Mouse (Mus musculus): ENCODE measurements around the gene Lipn. TPM values are rescaled to one million over a fixed set of nuclear protein-coding genes. Genes with fewer than 3 reads are reported as not detected.

Gene Lipn
- total and polyA plus RNA-seq, 2 experiments from 2014 or later, result not detected

- peak; percentile 3 for DNase-seq (ENCODE audit: low spot score)
- no peak for ATAC-seq (ENCODE audit: low FRiP score)
- Histone ChIP-seq H3K4me1 (ENCODE audit: insufficient read depth, low read length) (no peaks in the 10 kb centered on the region), H3K4me3 (ENCODE audit: low read depth, low read length) (no peak overlapping the region), H3K36me3 (ENCODE audit: insufficient read depth, low read length) (no peaks in the 10 kb centered on the region), H3K27me3 (ENCODE audit: insufficient read depth, low read length) (no peaks in the 10 kb centered on the region), H3K27ac (ENCODE audit: low read depth, low read length) (no peak overlapping the region), H3K9me3 (ENCODE audit: low read length) (no peaks in the 10 kb centered on the region), H3K4me2 (ENCODE audit: low read depth, low read length, poor library complexity, severe bottlenecking) (no peak overlapping the region), H3K9ac (replicated peaks; ENCODE audit: low read length, poor library complexity, severe bottlenecking) (no peak overlapping the region)
- no peak for TF ChIP-seq CTCF (IDR thresholded peaks at IDR 0.05)
- 86% methylated on average over 3 of the region's 3 CpGs for WGBS
These were observed 22.0 kb downstream of the Lipn start for GRCm38 (mm10) chr19:34089011-34089680.

GRCm38 (mm10) chr19:34095381-34095780 is 28.2 kb downstream of the Lipn start:
- ATAC-seq (ENCODE audit: low FRiP score) (no peak), DNase-seq (ENCODE audit: low spot score) (no peak)
- no peak overlapping the region for H3K27ac ChIP-seq (ENCODE audit: low read depth, low read length)
- no peaks in the 10 kb centered on the region for H3K27me3 ChIP-seq (ENCODE audit: insufficient read depth, low read length)
- no peak overlapping the region for H3K9ac ChIP-seq (replicated peaks; ENCODE audit: low read length, poor library complexity, severe bottlenecking)
- TF ChIP-seq CTCF (IDR thresholded peaks at IDR 0.05), result no peak
- no peak overlapping the region for H3K4me2 ChIP-seq (ENCODE audit: low read depth, low read length, poor library complexity, severe bottlenecking)
- 83% methylated on average over 5 of the region's 5 CpGs for WGBS
- no peaks in the 10 kb centered on the region for H3K36me3 ChIP-seq (ENCODE audit: insufficient read depth, low read length)
- H3K4me1 ChIP-seq (ENCODE audit: insufficient read depth, low read length), result no peaks in the 10 kb centered on the region
- H3K9me3 ChIP-seq (ENCODE audit: low read length), result no peaks in the 10 kb centered on the region
- H3K4me3 ChIP-seq (ENCODE audit: low read depth, low read length), result no peak overlapping the region

- H3K9ac ChIP-seq (replicated peaks; ENCODE audit: low read length, poor library complexity, severe bottlenecking), result no peak overlapping the region
- no peak for ATAC-seq (ENCODE audit: low FRiP score)
These were observed 29.1 kb downstream of the Lipn start for GRCm38 (mm10) chr19:34096228-34096627.

GRCm38 (mm10) chr19:34100633-34101032 is 33.5 kb downstream of the Lipn start, which contains the start of gene Lipm:
Gene Lipm (plus strand): TSS chr19:34100933.
- no peak for ATAC-seq (ENCODE audit: low FRiP score)
- Histone ChIP-seq H3K4me1 (ENCODE audit: insufficient read depth, low read length) (no peaks in the 10 kb centered on the region), H3K4me3 (ENCODE audit: low read depth, low read length) (no peak within 1 kb of the TSS), H3K4me2 (ENCODE audit: low read depth, low read length, poor library complexity, severe bottlenecking) (no peak within 1 kb of the TSS), H3K27me3 (ENCODE audit: insufficient read depth, low read length) (no peaks in the 10 kb centered on the region), H3K36me3 (ENCODE audit: insufficient read depth, low read length) (no peaks in the 10 kb centered on the region), H3K27ac (ENCODE audit: low read depth, low read length) (no peak within 1 kb of the TSS), H3K9me3 (ENCODE audit: low read length) (no peaks in the 10 kb centered on the region), H3K9ac (replicated peaks; ENCODE audit: low read length, poor library complexity, severe bottlenecking) (no peak within 1 kb of the TSS)
- no peak for DNase-seq (ENCODE audit: low spot score)
- no peak for TF ChIP-seq CTCF (IDR thresholded peaks at IDR 0.05)
- WGBS, result 87% methylated on average over 4 of the region's 4 CpGs

More at GRCm38 (mm10) chr19:34096228-34096627, 29.1 kb downstream of the Lipn start:
- Histone ChIP-seq H3K27ac (ENCODE audit: low read depth, low read length) (no peak overlapping the region), H3K27me3 (ENCODE audit: insufficient read depth, low read length) (no peaks in the 10 kb centered on the region), H3K4me3 (ENCODE audit: low read depth, low read length) (no peak overlapping the region), H3K9me3 (ENCODE audit: low read length) (no peaks in the 10 kb centered on the region), H3K4me2 (ENCODE audit: low read depth, low read length, poor library complexity, severe bottlenecking) (no peak overlapping the region), H3K4me1 (ENCODE audit: insufficient read depth, low read length) (no peaks in the 10 kb centered on the region), H3K36me3 (ENCODE audit: insufficient read depth, low read length) (no peaks in the 10 kb centered on the region)
- peak; percentile 1 for DNase-seq (ENCODE audit: low spot score)
- WGBS, result 74% methylated on average over 1 of the region's 1 CpGs
- TF ChIP-seq CTCF (IDR thresholded peaks at IDR 0.05), result peak; percentile 23; the same call in 1 of the 2 replicates

- ATAC-seq (ENCODE audit: low FRiP score) (no peak), DNase-seq (ENCODE audit: low spot score) (no peak)
- Histone ChIP-seq H3K4me1 (ENCODE audit: insufficient read depth, low read length) (no peaks in the 10 kb centered on the region), H3K4me2 (ENCODE audit: low read depth, low read length, poor library complexity, severe bottlenecking) (no peak overlapping the region), H3K27ac (ENCODE audit: low read depth, low read length) (no peak overlapping the region), H3K27me3 (ENCODE audit: insufficient read depth, low read length) (no peaks in the 10 kb centered on the region), H3K9ac (replicated peaks; ENCODE audit: low read length, poor library complexity, severe bottlenecking) (no peak overlapping the region), H3K36me3 (ENCODE audit: insufficient read depth, low read length) (no peaks in the 10 kb centered on the region), H3K4me3 (ENCODE audit: low read depth, low read length) (no peak overlapping the region), H3K9me3 (ENCODE audit: low read length) (no peaks in the 10 kb centered on the region)
- no peak for TF ChIP-seq CTCF (IDR thresholded peaks at IDR 0.05)
- WGBS, result 90% methylated on average over 7 of the region's 7 CpGs
These were observed 34.7 kb downstream of the Lipn start for GRCm38 (mm10) chr19:34101888-34102287.

- Histone ChIP-seq H3K4me1 (ENCODE audit: insufficient read depth, low read length) (no peaks in the 10 kb centered on the region), H3K4me2 (ENCODE audit: low read depth, low read length, poor library complexity, severe bottlenecking) (no peak overlapping the region), H3K4me3 (ENCODE audit: low read depth, low read length) (no peak overlapping the region), H3K27me3 (ENCODE audit: insufficient read depth, low read length) (no peaks in the 10 kb centered on the region), H3K9ac (replicated peaks; ENCODE audit: low read length, poor library complexity, severe bottlenecking) (no peak overlapping the region), H3K36me3 (ENCODE audit: insufficient read depth, low read length) (no peaks in the 10 kb centered on the region), H3K27ac (ENCODE audit: low read depth, low read length) (no peak overlapping the region), H3K9me3 (ENCODE audit: low read length) (no peaks in the 10 kb centered on the region)
- ATAC-seq (ENCODE audit: low FRiP score), result no peak
- DNase-seq (ENCODE audit: low spot score), result no peak
- 87% methylated on average over 3 of the region's 3 CpGs for WGBS
- no peak for TF ChIP-seq CTCF (IDR thresholded peaks at IDR 0.05)
These were observed 37.7 kb downstream of the Lipn start for GRCm38 (mm10) chr19:34104841-34105240.

Measured in midbrain, postnatal 0 days (tissue).